ENCODE assay signal across 12 mouse cellular contexts in the genomic region with DNA sequence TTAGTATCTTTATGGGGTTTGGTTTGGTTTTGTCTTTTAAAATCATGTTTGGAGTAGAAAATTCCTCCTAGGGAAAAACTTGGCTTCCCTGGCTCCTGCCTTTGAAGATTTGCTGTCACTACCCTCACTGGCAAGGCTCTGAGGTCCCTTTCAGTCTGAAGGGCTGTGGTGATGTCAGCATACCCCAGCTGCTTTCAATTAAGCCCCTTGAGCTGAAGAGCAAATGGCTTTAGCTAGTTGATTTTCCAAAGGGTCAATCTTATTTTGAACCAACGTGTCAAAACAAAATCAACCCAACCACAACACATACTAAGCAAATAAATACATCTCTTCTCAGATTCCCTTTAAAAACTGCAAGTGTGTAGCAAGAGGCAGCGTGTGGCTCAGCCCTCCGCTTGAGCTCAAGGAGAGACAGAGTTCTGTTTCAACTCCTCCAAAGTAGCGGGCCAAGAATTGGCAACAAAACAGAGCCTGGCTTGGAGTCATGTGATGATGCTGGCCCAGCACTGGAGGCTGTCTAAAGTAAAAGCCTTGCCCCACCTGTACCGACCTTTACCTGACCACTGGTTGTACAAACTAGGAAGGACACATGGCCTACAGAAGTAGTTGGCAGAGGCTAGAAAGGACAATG. TPM values are rescaled to one million over a fixed set of nuclear protein-coding genes. Genes with fewer than 3 reads are reported as not detected.
DNase-seq lines count a peak whose midpoint lies in the region; ATAC-seq lines count a peak whose summit lies in the region.
"Had no signal": no experiment of that assay in that cellular context is flagged by ENCODE, and none has a peak within 500 bp of the region (broad histone marks: within the 10 kb centered on the region; RNA-seq: fewer than 3 reads in every experiment).

No protein-coding gene starts in this region.

- no peak for ATAC-seq in heart, embryonic 14.5 days (ENCODE audit: insufficient number of reproducible peaks, insufficient read depth, low FRiP score, low read depth)
- ATAC-seq in lung, embryonic 15.5 days (ENCODE audit: borderline replicate concordance, extremely low read depth, low FRiP score, low TSS enrichment), result peak; percentile 56; the same call in 1 of the 2 replicates
- ATAC-seq: forebrain, embryonic 13.5 days; hindbrain, embryonic 16.5 days; midbrain, embryonic 16.5 days had no signal

- H3K4me1 ChIP-seq in heart, embryonic 14.5 days (ENCODE audit: control insufficient read depth in 2 of 2, insufficient read depth in 2 of 2, low read length in 2 of 2), result peaks cover 24 to 42% of the 10 kb centered on the region in 2 experiments
- peaks cover 59% of the 10 kb centered on the region for H3K4me1 ChIP-seq in lung, embryonic 15.5 days
- H3K4me1 ChIP-seq in embryonic facial prominence, embryonic 10.5 days, result peaks cover 68% of the 10 kb centered on the region

- no peaks in the 10 kb centered on the region for H3K36me3 ChIP-seq in heart, embryonic 14.5 days (ENCODE audit: control insufficient read depth, insufficient read depth, low read length)
- no peaks in the 10 kb centered on the region for H3K36me3 ChIP-seq in lung, embryonic 15.5 days
- H3K36me3 ChIP-seq in embryonic facial prominence, embryonic 10.5 days (replicated peaks), result no peaks in the 10 kb centered on the region
- H3K36me3 ChIP-seq: G1E had no signal

- H3K27me3 ChIP-seq in heart, embryonic 14.5 days (ENCODE audit: control insufficient read depth, insufficient read depth, low read length), result no peaks in the 10 kb centered on the region
- H3K27me3 ChIP-seq in lung, embryonic 15.5 days, result no peaks in the 10 kb centered on the region
- peaks cover 10% of the 10 kb centered on the region for H3K27me3 ChIP-seq in embryonic facial prominence, embryonic 10.5 days (replicated peaks; ENCODE audit: low read depth, poor library complexity, severe bottlenecking)

- peak overlapping the region; percentile 17 to 42; a peak in 1 of 4 replicates for H3K27ac ChIP-seq in heart, embryonic 14.5 days (replicated peaks in 1 of 2; ENCODE audit: control insufficient read depth in 1 of 2, insufficient read depth in 1 of 2, low read depth in 2 of 2, low read length in 2 of 2)
- H3K27ac ChIP-seq in lung, embryonic 15.5 days, result peak overlapping the region; percentile 89
- peak overlapping the region; percentile 78 for H3K27ac ChIP-seq in embryonic facial prominence, embryonic 10.5 days (replicated peaks)
- H3K27ac ChIP-seq: forebrain, embryonic 13.5 days had no signal

- no peaks in the 10 kb centered on the region for H3K9me3 ChIP-seq in heart, embryonic 14.5 days (ENCODE audit: control insufficient read depth, low read length)
- no peaks in the 10 kb centered on the region for H3K9me3 ChIP-seq in lung, embryonic 15.5 days
- H3K9me3 ChIP-seq in embryonic facial prominence, embryonic 10.5 days, result no peaks in the 10 kb centered on the region
- H3K9me3 ChIP-seq: forebrain, embryonic 13.5 days had no signal

- 59% methylated on average over 5 of the region's 5 CpGs for WGBS in heart, embryonic 14.5 days
- WGBS in lung, embryonic 15.5 days, result 26% methylated on average over 5 of the region's 5 CpGs
- 29% methylated on average over 5 of the region's 5 CpGs for WGBS in embryonic facial prominence, embryonic 10.5 days

- no peak overlapping the region for H3K9ac ChIP-seq in heart, embryonic 14.5 days (ENCODE audit: low read length)
- 0 out of 2 replicates have a peak overlapping the region, but pooled peaks have one; percentile 11 for H3K9ac ChIP-seq in lung, embryonic 15.5 days
- H3K9ac ChIP-seq: forebrain, embryonic 13.5 days had no signal

- no peak for DNase-seq in heart, postnatal 36 days
- DNase-seq in lung, postnatal 36 days, result no peak
- peak; percentile 75 for DNase-seq in embryonic facial prominence, embryonic 10.5 days (ENCODE audit: low spot score)
- DNase-seq in mesoderm, embryonic 11.5 days (ENCODE audit: low read depth, low spot score), result peak; percentile 58
- DNase-seq in thymus, postnatal 4 days, result no peak
- DNase-seq: thymus, adult 2 months had no signal

- intact Hi-C loops in heart, postnatal 36 days (cut with DNase I), result no loop called here

- H3K4me2 ChIP-seq in heart, embryonic 14.5 days (ENCODE audit: low read length), result no peak overlapping the region
- H3K4me2 ChIP-seq in lung, embryonic 15.5 days, result no peak overlapping the region
- H3K4me2 ChIP-seq: forebrain, embryonic 13.5 days had no signal

- H3K4me3 ChIP-seq in heart, embryonic 14.5 days (ENCODE audit: control insufficient read depth in 1 of 2, insufficient read depth in 1 of 2, low read depth in 1 of 2, low read length in 2 of 2), result no peak overlapping the region
- no peak overlapping the region for H3K4me3 ChIP-seq in lung, embryonic 15.5 days
- 0 out of 2 replicates have a peak overlapping the region, but pooled peaks have one; percentile 8 for H3K4me3 ChIP-seq in embryonic facial prominence, embryonic 10.5 days
- H3K4me3 ChIP-seq: forebrain, embryonic 13.5 days had no signal

RNA-seq across cellular contexts. Expression of a gene that starts 17.3 kb away (rescaled TPM):
- polyA plus RNA-seq in heart, embryonic 14.5 days (2014; fragmentation: Nextera tagmentation; extraction: Ambion mirVana), result 44.8 and 48.7 TPM in 2 replicates
- total RNA-seq in heart, postnatal 36 days (2021), result 10 to 100 TPM; 71.7 to 75.8 TPM
- polyA plus RNA-seq in lung, embryonic 15.5 days (2015; fragmentation: Nextera tagmentation; extraction: Ambion mirVana), result 144 and 151 TPM in 2 replicates
- polyA plus RNA-seq in embryonic facial prominence, embryonic 10.5 days (2016; fragmentation: Nextera tagmentation; extraction: Ambion mirVana), result 160 and 179 TPM in 2 replicates

Comparison
In these comparisons a context has a peak if more than half of its experiments do, and no peak if none do; other contexts are left out.
1. H3K27ac ChIP-seq: peak in every context shown above with its lines; median percentile 89 in lung, embryonic 15.5 days; 78 in embryonic facial prominence, embryonic 10.5 days; 30 in heart, embryonic 14.5 days.
2. DNase-seq: peak in embryonic facial prominence, embryonic 10.5 days (single experiment) and mesoderm, embryonic 11.5 days (single experiment); none in heart, postnatal 36 days (0 of 2), lung, postnatal 36 days (single experiment) and thymus, postnatal 4 days (single experiment).